Mouse (Mus musculus) MEL (cell line): ENCODE measurements around the gene Dao.

ENCODE experiments used
- CTCF ChIP-seq, 3 experiments: IDR thresholded peaks in 2 of 3; conservative IDR thresholded peaks in 1 of 3; 2 replicates each; pipeline ENCODE4 v1.5.1; 2011 to 2012; ENCODE audit warnings: low read length in 3 of 3, low read depth in 2 of 3, mild to moderate bottlenecking in 2 of 3, improper control_type of control experiment in 1 of 3, inconsistent platforms in 1 of 3, mixed read lengths in 1 of 3, moderate library complexity in 1 of 3; ENCODE audit not compliant: control insufficient read depth in 1 of 3, insufficient read depth in 1 of 3, poor library complexity in 1 of 3, severe bottlenecking in 1 of 3
- GATA1 ChIP-seq: IDR thresholded peaks from 2 replicates; pipeline ENCODE4 v1.6.1; 2011; ENCODE audit warnings: low read depth, low read length, improper control_type of control experiment
- MYC ChIP-seq: IDR thresholded peaks from 2 replicates; pipeline ENCODE4 v1.6.1; 2011; ENCODE audit warnings: low read depth, mild to moderate bottlenecking, low read length, improper control_type of control experiment, moderate library complexity
- POLR2A ChIP-seq, 2 experiments: IDR thresholded peaks; 2 replicates each; pipeline ENCODE4 v1.6.1; 2011 to 2012; ENCODE audit warnings: low read length in 2 of 2, mild to moderate bottlenecking in 2 of 2, control low read depth in 1 of 2, improper control_type of control experiment in 1 of 2, low read depth in 1 of 2, moderate library complexity in 1 of 2; ENCODE audit not compliant: control insufficient read depth in 1 of 2, insufficient read depth in 1 of 2, poor library complexity in 1 of 2
- POLR2AphosphoS5 ChIP-seq: IDR thresholded peaks from 2 replicates; pipeline ENCODE4 v1.6.1; 2012; ENCODE audit warnings: low read depth, borderline replicate concordance, mild to moderate bottlenecking, inconsistent platforms, low read length, moderate library complexity, mixed read lengths
- SMC3 ChIP-seq: IDR thresholded peaks from 2 replicates; pipeline ENCODE4 v1.6.1; 2011; ENCODE audit warnings: low read depth, low read length, improper control_type of control experiment
- TAL1 ChIP-seq: IDR thresholded peaks from 2 replicates; pipeline ENCODE4 v1.6.1; 2012; ENCODE audit warnings: mild to moderate bottlenecking, inconsistent platforms, low read length, moderate library complexity, mixed read lengths
- USF1 ChIP-seq: IDR thresholded peaks from 2 replicates; pipeline ENCODE4 v1.6.1; 2014; ENCODE audit warnings: low read depth, mild to moderate bottlenecking, inconsistent platforms, low read length, improper control_type of control experiment, moderate library complexity
- ZC3H11A ChIP-seq: IDR thresholded peaks from 2 replicates; pipeline ENCODE4 v1.6.1; 2012; ENCODE audit warnings: low read depth, mild to moderate bottlenecking, inconsistent platforms, low read length, improper control_type of control experiment

DNA sequence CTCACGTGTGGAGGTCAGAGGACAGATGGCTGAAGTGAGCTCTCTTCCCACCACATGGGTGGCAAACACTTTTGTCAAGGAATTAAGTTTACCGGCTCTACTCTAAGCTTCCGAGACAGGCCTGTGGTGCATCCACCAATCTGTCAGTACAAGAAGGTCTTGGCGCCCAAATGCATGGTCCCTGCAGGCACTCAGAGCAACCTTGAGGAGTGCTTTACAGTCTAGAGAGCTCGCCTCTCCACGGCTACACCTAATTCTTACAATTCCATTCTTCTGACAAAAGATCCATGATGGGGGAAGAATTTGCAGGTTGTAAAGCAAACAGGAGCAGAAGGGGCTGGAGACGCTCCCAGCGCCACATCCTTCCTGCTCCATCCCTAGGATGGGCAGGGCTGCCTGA is 26.9 kb upstream of the Dao start:
- TF ChIP-seq GATA1: no peak
- no peak for TF ChIP-seq ZC3H11A
- TF ChIP-seq CTCF (IDR thresholded peaks at IDR 0.05 in 2 of 3, conservative IDR thresholded peaks at IDR 0.05 in 1 of 3; ENCODE audit: control insufficient read depth in 1 of 3, insufficient read depth in 1 of 3, low read depth in 2 of 3, low read length in 3 of 3, poor library complexity in 1 of 3, severe bottlenecking in 1 of 3): no peak
- TF ChIP-seq POLR2A (IDR thresholded peaks at IDR 0.05; ENCODE audit: control insufficient read depth in 1 of 2, insufficient read depth in 1 of 2, low read depth in 1 of 2, low read length in 2 of 2, poor library complexity in 1 of 2): no peak
- TF ChIP-seq POLR2AphosphoS5: no peak
- TF ChIP-seq SMC3: no peak
- no peak for TF ChIP-seq MYC
- no peak for TF ChIP-seq TAL1
- TF ChIP-seq USF1: no peak
